In genomic region chr11:61175778-61176177, GRCm38 (mm10) we compare ENCODE assay signal across 8 mouse cellular contexts. TPM values are rescaled to one million over a fixed set of nuclear protein-coding genes. Genes with fewer than 3 reads are reported as not detected.
A peak's percentile ranks its signal among the peaks of the same experiment; 100 is the strongest.
DNase-seq lines count a peak whose midpoint lies in the region; ATAC-seq and TF ChIP-seq lines count a peak whose summit lies in the region.

No protein-coding gene starts in this region.

- peak overlapping the region; percentile 52 for H3K4me3 ChIP-seq in heart, adult 2 months
- peak overlapping the region in 2 of 3 experiments; percentile 5 to 24 for H3K4me3 ChIP-seq in CH12.LX (replicated peaks in 1 of 3; ENCODE audit: low read depth in 2 of 3, low read length in 2 of 3, poor library complexity in 1 of 3)
- peak overlapping the region; percentile 33 for H3K4me3 ChIP-seq in forebrain, postnatal 0 days (ENCODE audit: low read depth, low read length)
- H3K4me3 ChIP-seq in liver, postnatal 0 days (ENCODE audit: low read depth, low read length) = 0 out of 2 replicates have a peak overlapping the region, but pooled peaks have one; percentile 21

- no peak for DNase-seq in heart, adult 2 months
- DNase-seq in heart, postnatal 14 days = no peak
- DNase-seq in CH12.LX (ENCODE audit: extremely low read depth) = no peak
- DNase-seq in forebrain, postnatal 0 days = peak; percentile 45
- DNase-seq in liver, postnatal 0 days = no peak
- no peak for DNase-seq in adrenal gland, adult 8-10 months
- DNase-seq in layer of hippocampus, postnatal 25 days (ENCODE audit: extremely low spot score in 1 of 2, low spot score in 1 of 2) = no peak
- no peak for DNase-seq in testis, postnatal 14 days (ENCODE audit: low spot score)

- intact Hi-C loops in heart, adult 2 months (cut with DNase I) = loop anchor here (5.0 to 10.0 kb wide), 3 partner anchors 232 to 317 kb away; partner anchors contain the start of genes Map2k3 and Mapk7
- intact Hi-C loops in heart, postnatal 14 days (cut with DNase I) = no loop called here

- no peak for TF ChIP-seq EP300 in heart, adult 2 months (IDR thresholded peaks at IDR 0.05; ENCODE audit: insufficient read depth, low read depth, low read length)
- no peak for TF ChIP-seq EP300 in CH12.LX (IDR thresholded peaks at IDR 0.05; ENCODE audit: low read length)
- TF ChIP-seq EP300 in liver, postnatal 0 days (IDR thresholded peaks at IDR 0.05; ENCODE audit: low read depth) = no peak

- WGBS in heart, adult 2 months = 76% methylated on average over 5 of the region's 5 CpGs
- WGBS in forebrain, postnatal 0 days = 64% methylated on average over 5 of the region's 5 CpGs
- WGBS in liver, postnatal 0 days (ENCODE audit: insufficient replicate concordance) = 64% methylated on average over 5 of the region's 5 CpGs

- in situ Hi-C loops in CH12.LX (cut with MboI; ENCODE audit: low pct_ligation_motif_present, low pct_unique_long_range_greater_than_20kb, low sequenced_read_pairs) = no loop called here

- no peak overlapping the region for H3K9ac ChIP-seq in heart, adult 2 months (ENCODE audit: low read depth, low read length)
- H3K9ac ChIP-seq in CH12.LX (ENCODE audit: insufficient read depth, low read depth) = no peak overlapping the region; the same call in 1 of the 2 replicates
- peak overlapping the region; percentile 51; the same call in 1 of the 2 replicates for H3K9ac ChIP-seq in forebrain, postnatal 0 days
- H3K9ac ChIP-seq in liver, postnatal 0 days (replicated peaks) = no peak overlapping the region

- H3K9me3 ChIP-seq in CH12.LX (replicated peaks; ENCODE audit: low read length) = no peaks in the 10 kb centered on the region
- no peaks in the 10 kb centered on the region for H3K9me3 ChIP-seq in forebrain, postnatal 0 days (ENCODE audit: low read length)
- H3K9me3 ChIP-seq in liver, postnatal 0 days (ENCODE audit: low read length) = no peaks in the 10 kb centered on the region

- ATAC-seq in forebrain, postnatal 0 days = no peak
- ATAC-seq in liver, postnatal 0 days = no peak

- no peak for TF ChIP-seq POLR2A in heart, adult 2 months (IDR thresholded peaks at IDR 0.05; ENCODE audit: insufficient read depth, low read depth, low read length)
- no peak for TF ChIP-seq POLR2A in CH12.LX (IDR thresholded peaks at IDR 0.05; ENCODE audit: low read depth, low read length)

- H3K79me2 ChIP-seq in heart, adult 2 months (replicated peaks; ENCODE audit: control insufficient read depth, insufficient read depth, low read length) = peaks cover 5% of the 10 kb centered on the region
- H3K79me2 ChIP-seq in CH12.LX (replicated peaks; ENCODE audit: control insufficient read depth, extremely low read depth, insufficient read depth, poor library complexity, severe bottlenecking) = peaks cover 31% of the 10 kb centered on the region

- no peak for TF ChIP-seq CTCF in heart, adult 2 months (IDR thresholded peaks at IDR 0.05)
- TF ChIP-seq CTCF in CH12.LX (conservative IDR thresholded peaks at IDR 0.05 in 1 of 2, IDR thresholded peaks at IDR 0.05 in 1 of 2; ENCODE audit: low read depth in 2 of 2, low read length in 2 of 2) = no peak
- TF ChIP-seq CTCF in forebrain, postnatal 0 days (IDR thresholded peaks at IDR 0.05; ENCODE audit: low read depth) = no peak
- no peak for TF ChIP-seq CTCF in liver, postnatal 0 days (IDR thresholded peaks at IDR 0.05; ENCODE audit: low read depth)

- no peak for TF ChIP-seq RAD21 in CH12.LX (IDR thresholded peaks at IDR 0.05; ENCODE audit: low read depth, low read length)

- no peaks in the 10 kb centered on the region for H3K27me3 ChIP-seq in heart, adult 2 months (ENCODE audit: control insufficient read depth, insufficient read depth, low read length)
- H3K27me3 ChIP-seq in CH12.LX (replicated peaks) = no peaks in the 10 kb centered on the region
- H3K27me3 ChIP-seq in forebrain, postnatal 0 days (ENCODE audit: insufficient read depth, low read length) = no peaks in the 10 kb centered on the region
- no peaks in the 10 kb centered on the region for H3K27me3 ChIP-seq in liver, postnatal 0 days (ENCODE audit: insufficient read depth, low read length)

- H3K4me2 ChIP-seq in CH12.LX (ENCODE audit: insufficient read depth, low read depth, poor library complexity, severe bottlenecking) = peak overlapping the region; percentile 29; the same call in 1 of the 2 replicates
- H3K4me2 ChIP-seq in forebrain, postnatal 0 days (ENCODE audit: low read depth) = peak overlapping the region; percentile 46
- peak overlapping the region; percentile 62 for H3K4me2 ChIP-seq in liver, postnatal 0 days (ENCODE audit: low read depth, low read length)

- no peaks in the 10 kb centered on the region for H3K36me3 ChIP-seq in heart, adult 2 months (ENCODE audit: control insufficient read depth, insufficient read depth, low read length)
- H3K36me3 ChIP-seq in CH12.LX (replicated peaks in 1 of 2; ENCODE audit: control insufficient read depth in 1 of 2, insufficient read depth in 1 of 2, low read length in 1 of 2) = peaks cover 0 to 15% of the 10 kb centered on the region in 2 experiments
- H3K36me3 ChIP-seq in forebrain, postnatal 0 days (ENCODE audit: insufficient read depth) = no peaks in the 10 kb centered on the region
- H3K36me3 ChIP-seq in liver, postnatal 0 days (replicated peaks; ENCODE audit: insufficient read depth, low read length) = no peaks in the 10 kb centered on the region

- peak overlapping the region; percentile 72 for H3K27ac ChIP-seq in heart, adult 2 months
- H3K27ac ChIP-seq in CH12.LX (ENCODE audit: insufficient read depth, low read depth) = no peak overlapping the region
- H3K27ac ChIP-seq in forebrain, postnatal 0 days (ENCODE audit: low read depth, low read length) = peak overlapping the region; percentile 100
- H3K27ac ChIP-seq in liver, postnatal 0 days (ENCODE audit: low read depth) = no peak overlapping the region; the same call in 1 of the 2 replicates

- dilution Hi-C loops in CH12.LX (cut with MboI; ENCODE audit: extremely low pct_ligation_motif_present, extremely low pct_unique_long_range_greater_than_20kb, low sequenced_read_pairs) = no loop called here

- peaks cover 2% of the 10 kb centered on the region; the same call in 1 of the 2 replicates for H3K4me1 ChIP-seq in heart, adult 2 months (ENCODE audit: control insufficient read depth, insufficient read depth, low read length)
- H3K4me1 ChIP-seq in CH12.LX (ENCODE audit: control insufficient read depth in 1 of 2, insufficient read depth in 2 of 2) = peaks cover 9 to 36% of the 10 kb centered on the region in 2 experiments
- H3K4me1 ChIP-seq in forebrain, postnatal 0 days (ENCODE audit: insufficient read depth) = peaks cover 19% of the 10 kb centered on the region
- peaks cover 13% of the 10 kb centered on the region for H3K4me1 ChIP-seq in liver, postnatal 0 days (ENCODE audit: insufficient read depth)

TF ChIP-seq in CH12.LX, 34 proteins besides CTCF, POLR2A, EP300 and RAD21:
- TF ChIP-seq ETS1 (conservative IDR thresholded peaks at IDR 0.05; ENCODE audit: low read depth, low read length) = no peak
- 0 out of 2 replicates have a peak, but pooled peaks have one; percentile 73 for TF ChIP-seq CHD1 (IDR thresholded peaks at IDR 0.05; ENCODE audit: low read depth, low read length)

RNA-seq across cellular contexts. Expression of gene Usp22, which starts 0.9 kb away (rescaled TPM):
- total RNA-seq in heart, adult 2 months (2021) = 10 to 100 TPM; 21.7 to 27.1 TPM
- polyA plus RNA-seq in heart, adult 2 months (2012; rRNA removed) = 22.6 and 26.7 TPM in 2 replicates
- total RNA-seq in heart, postnatal 14 days (2021) = 10 to 100 TPM; 37.6 to 38.9 TPM
- total RNA-seq in CH12.LX (2012; rRNA removed) (56.7 and 65.3 TPM in 2 replicates), CH12.LX (2014; rRNA removed) (51.9 and 54.7 TPM in 2 replicates)
- 38.9 and 48.1 TPM in 2 replicates for polyA plus RNA-seq in CH12.LX (2012; ENCODE audit: insufficient read length, low read depth)
- 545 and 656 TPM in 2 replicates for total RNA-seq in forebrain, postnatal 0 days (2014; rRNA removed)
- 345 and 405 TPM in 2 replicates for polyA plus RNA-seq in forebrain, postnatal 0 days (2015; fragmentation: Nextera tagmentation; extraction: Ambion mirVana)
- 8.7 and 10.0 TPM in 2 replicates for polyA plus RNA-seq in liver, postnatal 0 days (2015; fragmentation: Nextera tagmentation; extraction: Ambion mirVana)
- 10 to 100 TPM; 81.5 to 98.0 (median 85.4) TPM for total RNA-seq in adrenal gland, adult 8-10 months (2022)
- total RNA-seq in layer of hippocampus, postnatal 25 days (2021) = 100 to 1,000 TPM; 218 to 235 TPM

RNA-seq across cellular contexts. Expression of gene Aldh3a1, which starts 31.6 kb away (rescaled TPM):
- 1 to 10 TPM; 1.0 to 1.6 TPM for total RNA-seq in heart, adult 2 months (2021)
- polyA plus RNA-seq in heart, adult 2 months (2012; rRNA removed) = 1.1 and 3.3 TPM in 2 replicates
- 1 to 10 TPM in 1 of 2 experiments, under 1 TPM in 1; 0.41 to 2.2 TPM for total RNA-seq in heart, postnatal 14 days (2021)
- 0.25 and 0.29 TPM in 2 replicates for total RNA-seq in CH12.LX (2012; rRNA removed)
- total RNA-seq in CH12.LX (2014; rRNA removed) = 0.12 TPM in 1 of 2 replicates, not detected in the other
- 0.13 TPM in 1 of 2 replicates, not detected in the other for polyA plus RNA-seq in CH12.LX (2012; ENCODE audit: insufficient read length, low read depth)
- total RNA-seq in forebrain, postnatal 0 days (2014; rRNA removed) = 0.62 TPM in 1 of 2 replicates, not detected in the other
- polyA plus RNA-seq in forebrain, postnatal 0 days (2015; fragmentation: Nextera tagmentation; extraction: Ambion mirVana) = 0.89 and 1.2 TPM in 2 replicates
- polyA plus RNA-seq in liver, postnatal 0 days (2015; fragmentation: Nextera tagmentation; extraction: Ambion mirVana) = 0.09 and 0.12 TPM in 2 replicates
- under 1 TPM in 2 of 4 experiments, not detected in 2; 0.28 to 0.46 TPM for total RNA-seq in adrenal gland, adult 8-10 months (2022)
- 1 to 10 TPM in 1 of 2 experiments, under 1 TPM in 1; 0.56 to 1.2 TPM for total RNA-seq in layer of hippocampus, postnatal 25 days (2021)

RNA-seq across cellular contexts. Expression of gene Tnfrsf13b, which starts 49.2 kb away (rescaled TPM):
- total RNA-seq in heart, adult 2 months (2021) = under 1 TPM; 0.25 to 0.70 TPM
- polyA plus RNA-seq in heart, adult 2 months (2012; rRNA removed) = 1.5 and 4.4 TPM in 2 replicates
- 1 to 10 TPM in 1 of 2 experiments, under 1 TPM in 1; 0.91 to 1.1 TPM for total RNA-seq in heart, postnatal 14 days (2021)
- 260 and 365 TPM in 2 replicates for total RNA-seq in CH12.LX (2012; rRNA removed)
- total RNA-seq in CH12.LX (2014; rRNA removed) = 338 and 355 TPM in 2 replicates
- polyA plus RNA-seq in CH12.LX (2012; ENCODE audit: insufficient read length, low read depth) = 299 and 356 TPM in 2 replicates
- 1.1 and 4.2 TPM in 2 replicates for total RNA-seq in forebrain, postnatal 0 days (2014; rRNA removed)
- polyA plus RNA-seq in forebrain, postnatal 0 days (2015; fragmentation: Nextera tagmentation; extraction: Ambion mirVana) = 0.83 and 1.4 TPM in 2 replicates
- polyA plus RNA-seq in liver, postnatal 0 days (2015; fragmentation: Nextera tagmentation; extraction: Ambion mirVana) = 8.1 and 9.4 TPM in 2 replicates
- total RNA-seq in adrenal gland, adult 8-10 months (2022) = 1 to 10 TPM in 2 of 4 experiments, under 1 TPM in 2; 0.17 to 2.2 (median 0.84) TPM
- 1 to 10 TPM; 1.6 to 1.7 TPM for total RNA-seq in layer of hippocampus, postnatal 25 days (2021)

Comparison
In these comparisons a context has a peak if more than half of its experiments do, and no peak if none do; other contexts are left out.
1. H3K27ac ChIP-seq: peak in heart, adult 2 months (single experiment) and forebrain, postnatal 0 days (single experiment); none in CH12.LX (single experiment) and liver, postnatal 0 days (single experiment).
2. RNA of gene Tnfrsf13b, which starts 49.2 kb away (total RNA-seq): 260 to 365 TPM in CH12.LX; 1.1 to 4.2 TPM in forebrain, postnatal 0 days, 1.6 to 1.7 TPM in layer of hippocampus, postnatal 25 days, 0.91 to 1.1 TPM in heart, postnatal 14 days, 0.17 to 2.2 TPM in adrenal gland, adult 8-10 months and 0.25 to 0.70 TPM in heart, adult 2 months; every median in the first group is over 10 times any median in the second.
3. Peak in every context shown above with its lines, with median percentiles within 50 percentile points of each other: H3K4me3 ChIP-seq and H3K4me2 ChIP-seq.